Mouse (Mus musculus): ENCODE data around the gene Ifit3. TPM values are rescaled to one million over a fixed set of nuclear protein-coding genes. Genes with fewer than 3 reads are reported as not detected.

Ifit3 gene
- 0.05 TPM in 1 of 2 replicates, not detected in the other for polyA plus RNA-seq (2012)

DNA sequence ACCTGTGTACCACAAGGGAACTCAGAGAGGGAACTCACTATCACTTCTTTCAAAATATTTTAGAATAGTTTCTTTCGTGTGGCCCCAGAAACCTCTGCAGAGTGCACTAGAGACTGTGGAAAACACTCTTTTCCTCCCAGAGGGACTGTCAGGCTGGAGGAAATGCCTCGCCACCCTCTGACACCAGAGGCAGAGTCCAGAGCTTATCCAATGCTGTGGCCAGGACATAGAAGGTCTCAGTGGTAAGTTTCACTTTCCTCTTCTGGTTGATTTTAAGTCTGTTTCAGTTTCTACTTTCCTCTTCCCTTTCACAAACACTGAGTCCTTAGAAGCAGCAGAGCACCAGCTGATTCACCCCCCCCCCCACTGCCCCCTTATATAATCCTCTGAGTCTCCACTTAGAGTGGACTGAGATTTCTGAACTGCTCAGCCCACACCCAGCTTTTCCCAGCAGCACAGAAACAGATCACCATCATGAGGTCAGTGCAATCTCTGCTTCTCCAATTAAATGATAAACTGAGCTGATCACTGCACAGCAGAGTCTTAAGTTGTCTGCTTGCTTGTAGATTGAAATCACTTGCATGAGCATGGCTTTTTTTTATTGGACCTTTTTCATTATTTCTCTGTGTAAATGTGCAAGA lies at the start of gene Ifit3:
Gene Ifit3 (plus strand): TSS at position 406 of the 641 bp plus-strand sequence.

GRCm38 (mm10) chr19:34550534-34551223 lies 32.7 kb upstream of the Ifit3 start, which contains the start of gene Ifit2:
Ifit2 (plus strand) TSS chr19:34550694.

DNA sequence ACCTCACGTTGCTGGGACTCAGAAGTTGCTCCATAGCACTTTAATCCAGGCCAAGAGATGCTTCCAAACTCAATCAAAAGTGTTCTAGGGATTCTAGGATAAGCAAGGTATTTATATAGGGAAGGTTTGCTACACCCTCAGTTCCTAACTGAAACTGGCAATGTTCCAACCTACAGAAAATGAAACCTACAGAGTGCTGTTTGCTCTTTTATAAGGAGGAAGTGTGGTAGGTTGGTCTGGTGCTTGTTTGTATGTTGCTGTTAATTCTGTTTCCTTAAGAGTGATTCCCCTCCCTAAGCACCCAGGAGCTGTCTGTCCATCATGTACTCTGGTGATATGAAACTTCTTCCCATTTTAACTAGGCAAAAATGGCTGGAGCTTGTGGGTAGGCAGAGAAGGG lies 18.6 kb downstream of the Ifit3 start, which contains the start of gene Ifit1bl1:
Gene Ifit1bl1 (minus strand): TSS at position 69 of the 400 bp plus-strand sequence.

DNA sequence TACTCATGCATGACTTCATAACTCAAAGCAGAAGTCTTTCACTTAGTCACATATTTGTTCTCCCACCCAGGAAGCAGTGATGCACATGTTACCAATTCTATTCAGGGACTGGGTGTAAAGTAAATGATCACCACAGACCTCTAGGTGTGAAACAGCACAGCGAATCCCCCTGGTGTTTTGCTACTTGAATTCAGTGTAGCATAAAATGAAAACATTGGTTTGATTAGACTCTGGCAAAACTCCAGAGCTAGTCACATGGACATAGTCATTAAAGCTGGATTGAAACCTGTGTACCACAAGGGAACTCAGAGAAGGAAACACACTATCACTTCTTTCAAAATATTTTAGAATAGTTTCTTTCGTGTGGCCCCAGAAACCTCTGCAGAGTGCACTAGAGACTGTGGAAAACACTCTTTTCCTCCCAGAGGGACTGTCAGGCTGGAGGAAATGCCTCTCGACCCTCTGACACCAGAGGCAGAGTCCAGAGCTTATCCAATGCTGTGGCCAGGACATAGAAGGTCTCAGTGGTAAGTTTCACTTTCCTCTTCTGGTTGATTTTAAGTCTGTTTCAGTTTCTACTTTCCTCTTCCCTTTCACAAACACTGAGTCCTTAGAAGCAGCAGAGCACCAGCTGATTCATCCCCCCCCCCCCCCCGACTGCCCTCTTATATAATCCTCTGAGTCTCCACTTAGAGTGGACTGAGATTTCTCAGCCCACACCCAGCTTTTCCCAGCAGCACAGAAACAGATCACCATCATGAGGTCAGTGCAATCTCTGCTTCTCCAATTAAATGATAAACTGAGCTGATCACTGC lies 24.1 kb downstream of the Ifit3 start, which contains the start of gene Ifit3b:
Gene Ifit3b (plus strand): TSS at position 734 of the 815 bp plus-strand sequence.

Other genes with a start within 250 kb of the Ifit3 start
- gene Ch25h, start 108.4 kb upstream of the Ifit3 start, polyA plus RNA-seq (2012), result 0.13 TPM in 1 of 2 replicates, not detected in the other
- 1.9 and 2.0 TPM in 2 replicates for gene Lipa, start 56.1 kb upstream of the Ifit3 start, polyA plus RNA-seq (2012)
- 0.61 and 0.97 TPM in 2 replicates for gene Ifit2, start 32.8 kb upstream of the Ifit3 start, polyA plus RNA-seq (2012)
- 0.03 TPM in 1 of 2 replicates, not detected in the other for gene Ifit1bl1, start 18.4 kb downstream of the Ifit3 start, polyA plus RNA-seq (2012)
- gene Ifit3b, start 24.4 kb downstream of the Ifit3 start, polyA plus RNA-seq (2012), result not detected in 2 replicates
- gene Ifit1bl2, start 57.2 kb downstream of the Ifit3 start, polyA plus RNA-seq (2012), result 0.22 TPM in 1 of 2 replicates, not detected in the other
- gene Ifit1, start 57.3 kb downstream of the Ifit3 start, polyA plus RNA-seq (2012), result 0.04 and 0.22 TPM in 2 replicates
- gene Slc16a12, start 163.8 kb downstream of the Ifit3 start, polyA plus RNA-seq (2012), result 0.02 and 0.06 TPM in 2 replicates

All from megakaryocyte-erythroid progenitor cell, adult 5 weeks (primary cell).